Mouse (Mus musculus) bone marrow, adult 2 months (tissue): Measurements from ENCODE around the gene Nans. TPM values are rescaled to one million over a fixed set of nuclear protein-coding genes. Genes with fewer than 3 reads are reported as not detected.
A peak's percentile ranks its signal among the peaks of the same experiment; 100 is the strongest.

ENCODE experiments used
- H3K27ac ChIP-seq: fragments of 200-500 bp; 2 replicates; pipeline ENCODE4 v1.5.1; 2012; ENCODE audit warnings: low read depth, mild to moderate bottlenecking, control low read depth, inconsistent platforms, low read length; ENCODE audit not compliant: control insufficient read depth, poor library complexity, insufficient read depth
- H3K4me1 ChIP-seq: fragments of 200-500 bp; 2 replicates; pipeline ENCODE4 v1.6.1; 2011; ENCODE audit warnings: low read length; ENCODE audit not compliant: control insufficient read depth, insufficient read depth
- H3K4me3 ChIP-seq: fragments of 200-500 bp; replicated peaks from 2 replicates; pipeline ENCODE3; 2011; ENCODE audit warnings: mild to moderate bottlenecking, low read depth, low read length, control low read depth; ENCODE audit not compliant: control insufficient read depth
- CTCF ChIP-seq: fragments of 200-500 bp; IDR thresholded peaks from 2 replicates; pipeline ENCODE4 v1.5.1; 2011; ENCODE audit warnings: low read length, control low read depth; ENCODE audit not compliant: control insufficient read depth, insufficient read depth
- POLR2A ChIP-seq: fragments of 200-500 bp; IDR thresholded peaks from 2 replicates; pipeline ENCODE4 v1.6.1; 2011; ENCODE audit warnings: low read depth, mild to moderate bottlenecking, control low read depth, low read length, borderline replicate concordance; ENCODE audit not compliant: control insufficient read depth
- WGBS: fragments of 180-500 bp; shearing (Covaris S2); methylation state at CpG from one replicate; pipeline ENCODE4 v1.1.7; 2018; 5-methylcytosine and 5-hydroxymethylcytosine counted together
- polyA plus RNA-seq: library from polyadenylated mRNA; stranded (reverse); fragments of >200 nt; gene quantifications from 2 replicates; pipeline ENCODE4 v1.2.4, GENCODE M21; 2011; ENCODE audit warnings: low replicate concordance; ENCODE audit not compliant: missing spikeins, insufficient read depth, insufficient read length

Gene Nans
- polyA plus RNA-seq, 1 experiment, result 33.9 TPM

GRCm38 (mm10) chr4:46458411-46458810 lies 30.6 kb upstream of the Nans start:
- no peak overlapping the region for H3K27ac ChIP-seq

GRCm38 (mm10) chr4:46463130-46463830 lies 25.8 kb upstream of the Nans start:
- 78% methylated on average over 7 of the region's 7 CpGs for WGBS
- Histone ChIP-seq H3K27ac (no peak overlapping the region), H3K4me3 (no peak overlapping the region), H3K4me1 (no peaks in the 10 kb centered on the region; the same call in 1 of the 2 replicates)
- peak; percentile 67 for TF ChIP-seq CTCF
- no peak for TF ChIP-seq POLR2A

More at GRCm38 (mm10) chr4:46458411-46458810, 30.6 kb upstream of the Nans start:
- Histone ChIP-seq H3K4me1 (peaks cover 5% of the 10 kb centered on the region; the same call in 1 of the 2 replicates), H3K4me3 (no peak overlapping the region)
- 51% methylated on average over 2 of the region's 2 CpGs for WGBS
- TF ChIP-seq POLR2A, result no peak

GRCm38 (mm10) chr4:46465740-46466139 lies 23.3 kb upstream of the Nans start:
- no peak overlapping the region for H3K27ac ChIP-seq
- TF ChIP-seq CTCF (0 out of 2 replicates have a peak, but pooled peaks have one; percentile 14), POLR2A (no peak)
- no peaks in the 10 kb centered on the region for H3K4me1 ChIP-seq
- no peak overlapping the region for H3K4me3 ChIP-seq
- WGBS, result 84% methylated on average over 3 of the region's 3 CpGs

- no peak for TF ChIP-seq CTCF
- H3K27ac ChIP-seq, result no peak overlapping the region
- 92% methylated on average over 5 of the region's 5 CpGs for WGBS
- H3K4me1 ChIP-seq, result no peaks in the 10 kb centered on the region
- H3K4me3 ChIP-seq, result no peak overlapping the region
Measured at GRCm38 (mm10) chr4:46475101-46475500, 13.9 kb upstream of the Nans start.

- 95% methylated on average over 2 of the region's 2 CpGs for WGBS
- Histone ChIP-seq H3K4me1 (no peaks in the 10 kb centered on the region), H3K27ac (no peak overlapping the region), H3K4me3 (no peak overlapping the region)
- TF ChIP-seq POLR2A (no peak), CTCF (no peak)
Measured at GRCm38 (mm10) chr4:46479081-46479480, 10.0 kb upstream of the Nans start.

GRCm38 (mm10) chr4:46485696-46486417 lies 3.2 kb upstream of the Nans start:
- 11% methylated on average over 14 of the region's 14 CpGs for WGBS
- Histone ChIP-seq H3K27ac (peak overlapping the region; percentile 82), H3K4me3 (peak overlapping the region; percentile 24), H3K4me1 (peaks cover 4% of the 10 kb centered on the region)
- peak; percentile 85 for TF ChIP-seq POLR2A
- TF ChIP-seq CTCF, result no peak

GRCm38 (mm10) chr4:46487348-46487747 lies 1.7 kb upstream of the Nans start:
- TF ChIP-seq CTCF (no peak), POLR2A (no peak)
- WGBS, result 56% methylated on average over 5 of the region's 5 CpGs
- Histone ChIP-seq H3K4me3 (no peak overlapping the region), H3K4me1 (peaks cover 4% of the 10 kb centered on the region), H3K27ac (no peak overlapping the region)

GRCm38 (mm10) chr4:46493071-46493470 lies 4.0 kb downstream of the Nans start:
- WGBS, result 90% methylated on average over 6 of the region's 6 CpGs
- H3K4me1 ChIP-seq, result no peaks in the 10 kb centered on the region; the same call in 1 of the 2 replicates
- no peak for TF ChIP-seq CTCF
- TF ChIP-seq POLR2A, result no peak
- H3K4me3 ChIP-seq, result no peak overlapping the region
- no peak overlapping the region for H3K27ac ChIP-seq
